Mouse (Mus musculus) neural tube, embryonic 10.5 days (tissue): ENCODE measurements around the gene 2010300C02Rik.

Experiments used
- DNase-seq: peaks from one replicate; pipeline ENCODE4 v3.0.0-alpha.2; 2017; ENCODE audit warnings: low spot score; ENCODE audit errors: extremely low spot score

2010300C02Rik gene

DNA sequence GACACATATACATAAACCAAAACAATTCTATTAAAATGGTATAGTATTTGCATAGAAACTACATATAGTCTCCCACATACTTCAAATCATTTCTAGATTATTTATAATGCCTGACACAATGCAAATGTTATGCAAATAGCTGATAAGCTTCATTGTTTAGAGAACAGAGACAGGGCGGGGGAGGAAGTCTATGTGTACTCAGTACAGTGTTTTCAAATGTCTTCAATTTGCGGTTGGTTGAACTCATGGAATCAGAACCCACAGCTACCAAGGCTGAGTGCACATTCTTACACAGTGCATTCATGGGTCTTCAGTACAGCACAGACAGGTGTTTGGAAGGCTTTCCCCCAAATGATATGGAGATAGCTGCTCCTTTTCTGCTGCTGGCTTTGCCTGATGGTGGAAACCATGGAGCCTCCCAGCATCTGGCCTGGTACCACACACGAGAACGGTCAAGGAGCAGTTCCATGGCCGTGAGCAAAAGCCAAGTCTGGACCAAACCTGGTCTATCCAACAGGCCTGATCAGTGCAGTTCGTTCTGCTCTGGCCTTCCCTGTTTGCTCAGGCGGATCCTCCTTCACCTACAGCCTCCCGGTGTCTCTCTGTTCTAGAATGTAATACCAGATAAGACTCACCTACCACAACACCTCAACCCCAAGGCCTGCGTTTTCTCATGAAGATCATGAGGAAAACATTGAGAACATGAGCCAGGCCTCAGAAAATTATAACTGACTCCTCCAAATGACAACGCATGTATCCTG lies 8.1 kb downstream of the 2010300C02Rik start:
- no peak for DNase-seq

DNA sequence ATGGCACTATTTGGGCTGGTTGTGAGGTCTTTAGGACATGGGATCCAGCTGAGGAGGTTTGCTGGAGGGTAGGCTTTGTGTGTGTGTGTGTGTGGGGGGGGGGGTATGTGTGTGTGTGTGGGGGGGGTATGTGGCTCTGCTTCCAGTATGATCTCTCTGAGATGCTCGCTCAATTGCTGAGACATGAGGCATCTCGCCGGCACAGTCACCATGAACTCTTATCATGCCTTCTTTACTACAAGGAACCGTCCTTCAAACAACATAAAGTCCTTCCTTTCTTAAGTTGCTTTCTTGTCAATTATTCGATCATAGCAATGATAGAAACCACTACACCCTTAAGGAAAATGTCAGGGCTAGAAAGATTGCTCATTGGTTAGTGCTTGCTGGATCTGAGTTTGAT lies 8.8 kb downstream of the 2010300C02Rik start:
- DNase-seq = no peak

DNA sequence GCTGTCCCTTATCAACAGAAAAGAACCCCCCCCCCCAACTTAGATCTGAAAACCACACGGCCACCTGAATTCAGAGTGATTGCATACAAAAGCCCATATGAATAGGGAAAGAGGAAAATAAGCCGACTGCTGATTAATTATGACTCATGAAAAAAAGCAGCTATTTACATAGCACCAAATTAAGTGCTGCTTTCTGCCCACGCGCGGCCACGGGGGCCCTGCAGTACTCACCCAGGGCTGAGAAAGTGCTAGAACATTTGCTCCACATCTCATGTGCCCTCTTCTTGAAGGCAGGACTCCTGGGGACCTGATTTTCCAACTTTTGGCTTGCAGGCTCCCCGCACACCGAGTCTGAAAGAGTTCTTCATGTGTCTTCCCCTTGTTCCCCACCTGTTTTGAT lies 10.1 kb downstream of the 2010300C02Rik start:
- DNase-seq = no peak

DNA sequence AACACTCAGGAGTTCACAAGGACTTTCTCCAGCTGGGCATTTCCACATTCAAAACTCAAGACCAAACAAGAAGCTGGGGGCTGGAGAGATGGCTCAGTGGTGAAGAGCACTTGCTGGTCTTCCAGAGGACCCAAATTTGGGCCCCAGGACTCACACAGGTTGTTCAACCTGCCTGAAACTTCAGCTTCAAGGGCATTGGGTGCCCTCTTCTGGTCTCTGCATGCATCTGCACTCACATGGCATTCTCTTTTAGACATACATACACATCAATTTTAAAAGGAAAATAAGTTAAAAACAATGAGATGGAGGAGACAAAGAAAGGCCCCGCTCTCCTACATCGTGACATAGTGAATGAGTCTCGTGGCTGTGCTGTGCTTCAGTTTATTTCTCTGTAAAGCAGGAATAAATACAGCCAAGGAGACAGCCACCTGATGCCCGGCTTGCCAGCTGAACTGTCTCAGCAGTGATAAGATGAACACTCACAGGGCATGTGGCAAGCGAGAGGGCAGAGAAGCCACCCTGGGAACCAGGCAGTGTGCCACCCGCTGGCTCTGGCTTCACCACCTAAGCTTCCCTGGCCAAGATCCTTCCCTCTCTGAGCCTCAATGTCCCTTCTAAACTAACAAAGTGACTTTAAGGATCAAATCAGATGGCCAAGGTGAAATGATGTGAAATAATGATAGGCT lies 11.5 kb downstream of the 2010300C02Rik start:
- no peak for DNase-seq

DNA sequence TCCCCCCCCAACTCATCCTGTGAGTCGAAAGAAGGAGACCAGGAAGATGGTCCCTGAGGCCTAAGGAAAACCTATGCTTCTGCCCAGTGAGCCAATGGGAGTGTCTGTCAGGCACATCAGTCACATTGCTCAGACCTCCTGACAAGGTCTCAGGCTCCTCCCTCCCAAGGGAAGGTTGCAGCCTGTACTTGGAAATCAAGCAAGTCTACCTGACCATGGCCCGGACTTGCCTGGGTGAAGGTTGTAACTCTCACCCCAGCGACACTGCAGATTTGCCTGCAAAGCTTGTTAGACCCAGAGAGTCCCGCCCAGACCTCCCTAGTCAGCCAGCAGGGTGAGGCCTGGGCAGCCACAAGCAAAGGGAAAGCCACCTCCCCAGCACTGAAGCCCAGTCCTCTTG lies 17.6 kb downstream of the 2010300C02Rik start:
- DNase-seq = no peak

DNA sequence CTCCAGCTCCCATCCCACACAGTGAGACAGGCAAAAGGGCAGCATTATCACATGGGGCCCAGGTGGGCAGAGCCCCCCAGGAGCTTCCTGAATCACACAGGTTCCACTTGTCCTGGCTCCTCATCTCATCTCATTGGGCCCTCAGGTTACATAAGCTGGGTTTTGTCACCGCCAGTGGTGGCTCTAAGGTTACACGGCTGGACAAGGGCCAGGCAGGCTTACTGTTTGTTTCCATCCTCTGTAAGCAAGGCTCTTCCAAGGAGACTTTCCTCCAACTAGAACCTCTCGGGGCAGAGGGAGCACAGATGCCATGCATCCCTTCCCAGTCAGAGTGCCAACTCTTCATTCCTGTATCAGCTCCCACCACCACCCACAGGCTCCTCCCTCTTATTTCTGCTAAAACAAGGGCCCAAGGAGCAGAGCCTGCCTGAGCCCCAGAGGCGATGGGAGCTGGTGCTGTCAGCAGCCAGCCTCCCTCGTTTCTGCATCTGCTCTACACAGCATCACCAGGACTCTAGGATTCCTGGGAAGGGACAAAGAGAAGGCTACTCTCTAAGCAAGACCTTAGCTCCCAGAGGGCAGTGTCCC lies 20.9 kb downstream of the 2010300C02Rik start:
- DNase-seq = no peak

DNA sequence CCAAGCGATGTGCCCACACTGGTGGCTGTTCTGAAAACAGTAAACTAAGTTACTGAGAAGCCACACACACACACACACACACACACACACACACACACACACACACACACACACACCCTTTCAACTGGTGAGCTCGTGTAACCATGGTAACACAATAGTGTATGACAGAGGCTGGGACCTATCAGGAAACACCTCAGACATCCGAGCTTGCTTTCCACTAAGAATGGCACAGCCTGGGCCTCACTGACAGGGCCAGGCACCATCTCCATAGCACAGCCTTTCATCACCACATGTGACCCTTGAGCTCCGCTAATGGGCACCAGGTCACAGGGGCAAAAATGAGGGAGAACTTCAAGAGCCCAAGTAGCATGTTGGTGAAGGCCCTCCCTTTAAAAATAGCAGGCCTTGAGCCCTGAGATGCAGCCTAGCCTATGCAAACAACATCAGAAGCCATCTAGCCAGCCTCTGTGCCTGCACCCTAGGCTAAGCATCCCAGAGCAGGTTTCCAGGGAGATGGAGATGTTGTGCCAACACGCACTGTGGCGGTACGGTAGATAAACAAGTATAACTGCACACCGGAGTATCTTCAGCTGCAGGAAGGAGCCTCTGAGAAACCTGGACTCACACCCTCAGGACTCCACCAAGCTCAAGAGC lies 21.6 kb downstream of the 2010300C02Rik start:
- DNase-seq = no peak

DNA sequence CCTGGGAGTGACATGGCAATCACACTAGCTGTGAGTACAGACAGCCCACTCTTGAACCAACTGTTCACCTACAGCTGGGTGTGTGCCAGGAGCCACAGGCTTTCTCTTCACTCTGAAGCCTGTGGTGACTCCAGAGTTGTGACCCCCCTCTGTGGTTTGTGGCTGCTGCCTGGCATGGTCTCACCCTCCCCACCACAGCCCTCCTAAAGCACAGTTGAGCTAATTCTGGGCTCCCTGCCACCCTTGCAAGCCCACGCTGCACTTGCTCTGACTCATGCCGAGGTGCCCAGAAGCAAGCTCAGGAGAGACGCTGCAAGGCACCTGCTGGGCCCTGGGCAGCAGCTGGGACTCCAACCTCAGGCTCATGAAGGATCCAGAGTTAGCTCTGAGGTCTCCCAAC lies 23.0 kb downstream of the 2010300C02Rik start:
- no peak for DNase-seq

DNA sequence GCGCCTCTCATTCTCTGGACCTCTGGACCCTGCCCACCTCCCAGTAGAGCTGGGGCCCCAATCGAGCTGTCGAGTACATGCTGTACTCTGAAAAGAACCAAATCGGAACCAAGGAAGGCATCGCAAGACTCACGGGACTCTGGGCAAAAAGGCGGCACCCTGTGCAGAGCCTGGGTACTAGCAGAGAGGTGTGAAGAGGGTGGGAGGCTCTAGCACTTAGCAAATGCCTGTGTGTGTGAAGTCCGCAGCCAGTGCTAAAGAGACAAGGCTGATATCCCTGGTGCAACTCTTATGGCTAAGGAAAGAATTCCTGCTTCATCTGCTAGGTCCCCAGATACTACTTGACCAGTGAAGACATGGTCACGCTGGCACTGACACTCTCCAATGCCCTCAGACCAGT lies 24.2 kb downstream of the 2010300C02Rik start:
- DNase-seq = no peak

DNA sequence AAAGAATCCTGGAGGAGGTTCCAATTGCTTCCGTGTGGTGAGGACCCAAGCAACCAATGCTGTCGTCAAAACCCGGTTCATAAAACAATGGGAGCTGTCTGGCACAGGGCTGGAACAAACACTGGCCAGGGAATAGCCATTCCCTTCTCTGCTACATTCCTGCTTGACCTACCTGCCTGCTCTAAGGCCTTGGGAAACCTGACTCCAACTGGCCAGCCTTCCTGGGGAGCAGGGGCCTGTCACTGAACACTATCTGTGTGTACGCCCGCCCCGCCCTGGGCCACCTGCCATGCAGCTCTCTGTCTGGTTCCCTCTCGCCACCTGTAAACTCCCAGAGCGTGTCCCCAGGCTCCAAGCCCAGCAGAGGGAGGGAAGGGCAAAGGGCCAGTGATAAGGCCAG lies 25.5 kb downstream of the 2010300C02Rik start:
- no peak for DNase-seq

DNA sequence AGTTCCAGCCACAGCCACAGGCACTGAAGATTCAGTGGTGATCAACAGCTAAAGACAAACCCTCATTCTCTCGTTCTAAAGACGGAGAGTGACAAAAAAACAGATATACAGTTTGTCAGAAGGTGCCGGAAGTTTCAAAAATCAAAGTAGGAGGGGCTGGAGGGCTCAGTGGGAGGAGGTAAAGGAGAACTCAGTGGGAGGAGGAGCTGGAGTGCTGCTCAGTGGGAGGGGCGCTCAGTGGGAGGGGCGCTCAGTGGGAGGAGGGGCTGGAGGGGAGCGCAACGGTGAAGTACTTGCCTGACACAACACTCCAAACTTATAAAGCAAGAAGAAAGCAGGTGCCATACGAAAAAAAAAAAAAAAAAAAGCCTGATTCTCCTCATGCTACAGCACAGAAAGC lies 28.7 kb downstream of the 2010300C02Rik start:
- no peak for DNase-seq

DNA sequence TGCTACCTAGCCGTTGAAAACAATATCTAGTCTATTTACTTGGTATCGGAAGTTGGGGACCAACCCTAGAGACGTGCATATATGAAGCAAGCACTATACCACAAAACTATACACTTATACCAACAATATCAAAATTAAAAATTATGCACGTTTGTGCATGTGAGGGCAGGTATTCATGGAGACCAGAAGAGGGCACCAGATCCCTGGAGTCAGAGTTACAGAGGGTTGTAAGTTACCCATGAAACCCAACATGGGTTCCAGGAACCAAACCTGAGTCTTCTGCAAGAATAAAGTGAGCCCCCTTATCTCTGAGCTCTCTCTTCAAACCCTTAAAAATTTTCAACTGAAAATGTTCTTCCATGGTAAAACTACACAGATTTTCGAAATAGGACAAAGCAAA lies 29.2 kb downstream of the 2010300C02Rik start:
- no peak for DNase-seq

DNA sequence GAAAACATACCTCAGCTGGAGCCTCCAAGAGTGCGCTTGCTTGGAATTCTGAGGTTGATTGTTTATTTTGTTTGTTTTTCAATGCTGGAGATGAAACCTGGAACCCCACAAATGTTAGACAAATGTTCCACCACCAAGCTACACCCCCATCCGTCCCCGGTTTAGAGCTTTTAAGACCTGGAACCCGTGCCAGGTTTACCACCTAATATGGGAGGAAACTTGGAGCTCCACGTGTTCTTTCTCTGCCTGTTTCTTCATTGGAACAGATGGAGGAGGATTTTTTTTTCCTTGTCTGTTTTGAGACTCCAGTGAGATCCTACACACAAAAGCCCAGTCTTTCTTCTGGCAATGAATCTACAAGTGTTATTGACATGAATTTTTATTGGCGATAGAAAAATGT lies 30.2 kb downstream of the 2010300C02Rik start:
- DNase-seq = no peak

DNA sequence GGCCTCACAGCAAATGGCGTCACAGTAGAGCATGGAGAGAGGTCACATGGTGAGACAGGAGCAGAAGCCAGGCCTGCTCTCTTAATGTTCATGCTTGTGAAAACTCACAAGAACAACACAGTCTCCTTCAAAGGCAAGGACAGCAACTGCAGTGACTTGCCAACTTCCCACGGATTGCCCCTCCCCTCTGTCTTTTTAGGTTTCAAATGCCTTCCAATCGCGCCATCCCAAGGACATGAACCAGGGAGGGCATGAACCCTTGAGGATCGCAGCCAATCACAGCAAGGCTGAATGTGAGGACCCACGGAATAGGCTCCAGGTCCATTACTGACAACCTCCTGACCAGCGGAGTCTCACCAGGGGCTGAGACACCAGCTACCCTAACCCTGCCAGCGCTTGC lies 31.5 kb downstream of the 2010300C02Rik start:
- no peak for DNase-seq

DNA sequence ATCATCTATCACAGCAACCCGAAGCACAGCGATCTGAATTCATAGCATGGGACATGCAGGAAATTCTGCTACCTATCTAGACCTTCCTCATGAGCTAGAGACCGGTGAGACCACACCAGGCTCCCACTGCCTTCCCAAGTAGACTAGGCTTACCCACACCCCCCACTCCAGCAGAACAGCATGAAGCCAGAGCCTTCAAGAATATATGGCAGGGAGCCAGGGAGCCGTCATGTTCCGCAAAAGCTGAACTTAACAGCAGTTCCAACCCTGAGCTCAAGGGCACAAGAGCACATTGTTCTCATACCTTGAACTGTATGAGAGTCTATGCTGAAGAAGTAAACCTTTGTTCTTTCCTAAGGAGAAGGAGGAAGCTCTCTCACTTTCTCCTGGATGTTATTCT lies 32.4 kb downstream of the 2010300C02Rik start:
- DNase-seq = no peak

DNA sequence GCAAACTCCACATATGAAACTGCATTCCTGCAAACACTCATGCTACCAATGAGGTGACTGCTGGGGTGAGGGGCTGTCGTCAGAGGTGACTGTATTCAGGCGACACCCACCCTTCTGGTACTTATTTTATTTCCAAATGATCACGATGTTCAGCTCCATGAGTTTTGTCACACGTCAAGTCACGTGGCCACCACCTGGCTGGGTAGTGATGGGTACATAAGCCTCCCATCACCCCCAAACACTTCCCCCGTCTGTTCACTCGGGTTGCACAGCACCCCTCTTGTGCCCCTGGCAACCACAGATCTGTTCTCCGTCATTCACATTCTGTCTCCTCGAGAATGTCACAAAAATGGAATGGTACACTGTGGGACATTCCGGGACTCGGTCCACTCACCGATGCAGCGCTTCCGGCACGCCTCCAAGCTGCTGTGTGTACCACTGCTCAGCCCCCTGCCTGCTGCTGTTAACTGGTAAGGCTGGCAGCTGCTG lies 32.9 kb downstream of the 2010300C02Rik start:
- DNase-seq = no peak

DNA sequence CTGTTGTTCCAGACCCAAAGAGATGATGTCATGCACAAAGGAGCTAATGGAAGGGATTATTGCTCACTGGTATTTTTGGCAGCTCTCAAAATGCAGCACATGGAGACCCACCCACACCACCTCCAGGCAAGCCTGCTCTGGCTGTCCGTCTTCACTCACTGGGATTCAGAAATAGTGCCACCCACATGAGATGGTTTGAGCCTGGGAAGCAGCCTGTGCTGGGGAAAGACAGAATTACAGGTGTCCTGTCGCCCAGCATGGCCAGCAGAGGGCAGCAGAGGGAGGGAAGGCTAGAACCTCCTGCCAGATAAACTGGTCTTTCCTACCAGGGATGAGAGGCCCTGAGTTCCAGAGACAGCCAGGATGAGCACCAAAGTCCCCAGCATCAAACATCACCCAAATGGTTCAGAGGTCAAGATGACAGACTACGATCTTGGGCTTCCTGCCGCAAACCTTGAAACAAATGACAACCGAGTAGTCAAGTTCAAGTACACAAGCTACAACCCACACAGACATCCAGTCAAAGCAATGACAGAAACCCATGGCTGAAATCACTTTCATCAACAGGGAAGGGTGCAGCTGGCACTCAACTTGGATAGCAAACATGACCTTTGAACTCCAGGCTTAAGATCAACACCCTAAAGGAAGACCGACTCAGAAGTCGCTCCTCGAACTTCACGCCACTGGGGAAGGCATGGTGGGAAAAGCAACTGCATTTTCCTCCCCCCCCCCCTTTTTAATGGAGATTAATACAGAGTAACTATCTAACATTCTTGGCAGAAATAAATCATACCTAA lies 41.4 kb downstream of the 2010300C02Rik start:
- peak; percentile 85 for DNase-seq

DNA sequence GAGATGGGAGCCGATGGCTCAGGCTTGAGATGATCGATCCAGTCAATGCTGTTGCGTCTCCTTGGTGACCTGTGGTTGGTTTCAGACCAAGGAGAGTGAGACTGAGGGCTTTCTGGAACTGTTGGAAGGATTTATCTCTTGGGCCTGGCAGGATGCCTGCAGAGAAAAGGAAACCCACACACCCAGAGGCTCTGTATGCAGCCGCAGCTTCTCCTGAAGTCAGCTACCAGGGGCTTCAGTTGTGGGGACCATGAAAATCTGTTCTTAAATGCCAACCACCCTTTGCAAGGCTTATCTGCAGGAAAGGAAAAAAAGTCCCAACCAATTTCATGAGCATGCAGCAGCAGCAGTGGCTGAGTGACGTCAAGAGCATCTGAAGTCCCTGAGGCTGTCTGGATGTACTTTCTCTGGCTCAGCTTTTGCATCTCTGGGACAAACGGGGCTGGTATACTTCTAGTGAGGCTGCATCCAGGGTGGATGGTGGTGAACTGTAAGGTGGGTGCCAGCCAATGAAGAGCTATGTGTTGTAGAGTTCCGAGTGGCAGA lies 42.8 kb downstream of the 2010300C02Rik start:
- DNase-seq = no peak

DNA sequence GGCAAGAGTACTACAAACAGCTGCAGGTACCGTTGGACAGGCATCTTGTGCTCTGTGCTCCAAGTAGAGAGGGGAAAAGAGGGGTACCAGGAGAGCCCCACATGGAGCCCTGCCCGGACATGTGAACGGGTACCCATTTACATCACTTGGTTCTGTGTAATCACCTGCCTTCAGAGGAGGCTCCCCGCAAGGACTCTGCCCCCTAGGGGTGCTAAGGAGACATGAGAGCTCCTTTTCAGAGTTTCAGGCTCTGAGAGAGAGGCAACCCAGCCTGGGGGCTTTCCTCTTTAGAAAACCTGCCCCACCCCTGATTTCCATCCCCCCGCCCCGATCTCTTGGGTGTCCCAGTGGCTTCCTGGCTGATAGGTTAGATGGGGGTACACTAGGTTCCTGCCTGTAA lies 44.4 kb downstream of the 2010300C02Rik start:
- DNase-seq = no peak

DNA sequence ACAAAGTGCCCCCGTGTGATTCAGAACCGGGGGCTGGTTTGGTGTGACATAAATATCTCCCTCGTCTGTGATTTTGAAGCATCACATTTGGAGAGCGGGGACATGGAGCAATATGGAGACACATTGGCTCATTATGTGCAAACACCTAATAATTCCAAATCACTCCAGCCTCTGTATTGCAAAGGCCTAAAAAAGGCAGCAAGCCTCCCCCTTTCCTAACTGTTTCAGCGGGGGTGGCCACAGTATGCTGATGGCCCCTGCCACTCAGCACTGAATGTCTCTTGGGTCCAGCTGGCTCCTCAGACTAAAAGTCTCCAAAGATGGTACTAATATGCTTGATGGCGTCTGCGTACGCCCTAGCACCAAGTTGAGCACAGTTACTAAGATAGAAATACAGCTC lies 45.6 kb downstream of the 2010300C02Rik start:
- DNase-seq = no peak

DNA sequence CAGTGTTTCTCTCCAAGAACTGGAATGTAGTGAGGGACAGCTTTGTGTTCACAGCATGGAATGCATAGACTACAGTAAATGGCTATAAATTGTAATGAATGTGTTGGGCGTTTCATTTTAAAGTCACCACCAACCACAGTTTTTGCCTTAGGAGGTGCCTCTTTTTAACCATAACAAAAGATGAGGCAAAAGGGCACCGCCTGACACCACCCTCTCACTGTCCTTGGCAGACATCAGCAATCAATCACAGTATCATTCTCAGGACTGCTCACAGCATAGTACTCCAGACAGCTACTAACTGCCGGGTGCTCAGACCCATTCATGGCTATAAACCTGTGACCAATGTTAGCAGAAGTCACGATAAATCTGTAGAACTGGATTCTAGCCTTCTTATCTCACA lies 48.6 kb downstream of the 2010300C02Rik start:
- no peak for DNase-seq
